Comparison of ENCODE assay signal across 8 mouse cellular contexts in the genomic region with DNA sequence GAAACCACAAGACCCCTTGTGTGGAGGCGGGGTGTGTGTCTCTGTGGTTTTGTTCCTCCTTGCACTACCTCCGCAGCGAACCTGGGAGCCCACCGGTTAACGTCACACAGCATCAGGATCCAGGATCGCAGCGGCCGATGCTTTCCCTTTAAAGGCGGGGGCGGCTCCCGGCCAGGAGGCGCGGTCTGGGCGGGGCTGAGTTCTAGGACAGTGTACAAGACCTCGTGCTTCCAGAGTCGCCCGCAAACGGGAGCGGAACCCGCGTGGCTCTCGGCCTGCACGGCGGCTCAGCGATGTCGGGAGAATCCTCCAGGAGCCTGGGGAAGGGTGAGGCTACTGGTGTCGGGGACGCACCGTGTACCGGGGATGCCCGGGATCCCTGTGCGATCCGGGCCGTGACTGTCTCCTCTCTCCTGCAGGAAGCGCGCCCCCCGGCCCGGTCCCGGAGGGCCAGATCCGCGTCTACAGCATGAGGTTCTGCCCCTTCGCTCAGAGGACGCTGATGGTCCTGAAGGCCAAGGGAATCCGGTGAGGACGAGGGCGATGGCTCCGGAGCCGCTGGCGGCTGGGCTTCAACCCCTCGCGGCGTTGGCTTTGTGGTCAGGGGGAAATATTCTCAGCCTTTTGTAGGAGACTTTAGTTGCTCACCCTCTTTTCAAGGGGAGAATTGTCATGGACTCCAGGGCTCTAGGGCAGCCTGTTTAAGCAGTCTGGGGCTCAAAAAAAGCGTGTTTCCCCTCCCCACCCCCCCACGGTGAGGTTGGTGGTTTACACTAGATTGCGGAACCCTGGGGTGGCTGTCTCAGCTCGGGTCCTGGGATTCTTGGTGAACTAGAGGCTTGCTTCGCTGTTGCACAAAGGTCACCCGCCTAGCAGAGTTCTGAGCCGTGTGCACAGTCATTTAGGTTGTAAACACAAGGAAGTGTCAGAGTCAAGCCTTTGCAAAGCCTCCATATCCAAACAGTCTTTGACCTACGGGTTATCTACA. TPM values are rescaled to one million over a fixed set of nuclear protein-coding genes. Genes with fewer than 3 reads are reported as not detected.
DNase-seq lines count a peak whose midpoint lies in the region; ATAC-seq and TF ChIP-seq lines count a peak whose summit lies in the region.

A gene (plus strand): TSS at position 175 of the 988 bp plus-strand sequence.

- no peaks in the 10 kb centered on the region for H3K36me3 ChIP-seq in hindbrain, embryonic 11.5 days (ENCODE audit: control insufficient read depth, insufficient read depth, low read length)
- H3K36me3 ChIP-seq in lung, postnatal 0 days (ENCODE audit: insufficient read depth, low read length): no peaks in the 10 kb centered on the region

- H3K27ac ChIP-seq in hindbrain, embryonic 11.5 days (ENCODE audit: low read depth, low read length): peak within 1 kb of the TSS; percentile 24; the same call in 1 of the 2 replicates
- peak within 1 kb of the TSS; percentile 68 for H3K27ac ChIP-seq in lung, postnatal 0 days (ENCODE audit: low read length)

- H3K4me2 ChIP-seq in hindbrain, embryonic 11.5 days (replicated peaks; ENCODE audit: low read depth, low read length): peak within 1 kb of the TSS; percentile 98
- peak within 1 kb of the TSS; percentile 87 for H3K4me2 ChIP-seq in lung, postnatal 0 days (replicated peaks; ENCODE audit: low read depth, low read length)

- H3K4me3 ChIP-seq in hindbrain, embryonic 11.5 days (ENCODE audit: low read depth, low read length): peak within 1 kb of the TSS; percentile 61
- peak within 1 kb of the TSS; percentile 53 for H3K4me3 ChIP-seq in lung, postnatal 0 days (ENCODE audit: low read depth, low read length)

- peaks cover 3% of the 10 kb centered on the region; the same call in 1 of the 2 replicates for H3K27me3 ChIP-seq in hindbrain, embryonic 11.5 days (ENCODE audit: control insufficient read depth, insufficient read depth, low read length)
- H3K27me3 ChIP-seq in lung, postnatal 0 days (replicated peaks; ENCODE audit: insufficient read depth, low read length): no peaks in the 10 kb centered on the region

- no peak for TF ChIP-seq EP300 in lung, postnatal 0 days (IDR thresholded peaks at IDR 0.05)

- H3K4me1 ChIP-seq in hindbrain, embryonic 11.5 days (replicated peaks; ENCODE audit: control insufficient read depth, insufficient read depth, low read length): no peaks in the 10 kb centered on the region; the same call in 1 of the 2 replicates
- peaks cover 15% of the 10 kb centered on the region for H3K4me1 ChIP-seq in lung, postnatal 0 days (ENCODE audit: insufficient read depth, low read depth, low read length)

- H3K9me3 ChIP-seq in hindbrain, embryonic 11.5 days (ENCODE audit: control insufficient read depth, low read length): no peaks in the 10 kb centered on the region
- no peaks in the 10 kb centered on the region for H3K9me3 ChIP-seq in lung, postnatal 0 days (ENCODE audit: low read length)

- under 1% methylated on average over 60 of the region's 60 CpGs for WGBS in hindbrain, embryonic 11.5 days
- under 1% methylated on average over 59 of the region's 60 CpGs for WGBS in lung, postnatal 0 days

- DNase-seq in Muller cell, postnatal 12 days (ENCODE audit: inconsistent ontology term): peak; percentile 93
- DNase-seq in cerebellum, adult 9-11 months: peak; percentile 90
- peak; percentile 75 to 84 for DNase-seq in frontal cortex, postnatal 10 days (ENCODE audit: low spot score in 2 of 2)
- DNase-seq in hindbrain, embryonic 11.5 days (ENCODE audit: low spot score): peak; percentile 88
- DNase-seq in layer of hippocampus, postnatal 10 days (ENCODE audit: low spot score in 2 of 2): peak; percentile 86 to 88
- DNase-seq in lung, postnatal 0 days (ENCODE audit: low spot score): peak; percentile 92
- peak; percentile 83 for DNase-seq in ovary, postnatal 10 days (ENCODE audit: low spot score)
- DNase-seq in thymus, postnatal 0 days (ENCODE audit: low spot score): peak; percentile 51

- peak; percentile 95 for ATAC-seq in hindbrain, embryonic 11.5 days (ENCODE audit: low FRiP score)
- ATAC-seq in lung, postnatal 0 days: peak; percentile 93

- H3K9ac ChIP-seq in hindbrain, embryonic 11.5 days (ENCODE audit: low read depth, low read length): peak within 1 kb of the TSS; percentile 76
- H3K9ac ChIP-seq in lung, postnatal 0 days (replicated peaks; ENCODE audit: low read depth): peak within 1 kb of the TSS; percentile 54

- peak; percentile 5; the same call in 1 of the 2 replicates for TF ChIP-seq CTCF in lung, postnatal 0 days (IDR thresholded peaks at IDR 0.05)

RNA-seq across cellular contexts. Expression of the gene that starts here (rescaled TPM):
- polyA plus RNA-seq in hindbrain, embryonic 11.5 days (2014; fragmentation: Nextera tagmentation; extraction: Ambion mirVana): 105 and 116 TPM in 2 replicates
- 10 to 100 TPM; 72.4 to 74.9 TPM for total RNA-seq in layer of hippocampus, postnatal 10 days (2021)
- 147 and 172 TPM in 2 replicates for polyA plus RNA-seq in lung, postnatal 0 days (2015; fragmentation: Nextera tagmentation; extraction: Ambion mirVana)
- 84.0 and 157 TPM in 2 replicates for polyA plus RNA-seq in thymus, postnatal 0 days (2015; fragmentation: Nextera tagmentation; extraction: Ambion mirVana)

Comparison
In these comparisons a context has a peak if more than half of its experiments do, and no peak if none do; other contexts are left out.
1. Peak in every context shown above with its lines: DNase-seq, ATAC-seq, H3K4me3 ChIP-seq and H3K27ac ChIP-seq.